Mouse (Mus musculus): Measurements from ENCODE around the gene Ier5.

Ier5 gene

GRCm38 (mm10) chr1:155098486-155099279 is 753 bp downstream of the Ier5 start:
- DNase-seq (ENCODE audit: low spot score) = no peak

GRCm38 (mm10) chr1:155097931-155098485 is 1.4 kb downstream of the Ier5 start:
- DNase-seq (ENCODE audit: low spot score) = no peak

GRCm38 (mm10) chr1:155097354-155097753 is 2.1 kb downstream of the Ier5 start:
- no peak for DNase-seq (ENCODE audit: low spot score)

- DNase-seq (ENCODE audit: low spot score) = no peak
Observed at GRCm38 (mm10) chr1:155096620-155097261, 2.7 kb downstream of the Ier5 start.

GRCm38 (mm10) chr1:155093971-155094707 is 5.3 kb downstream of the Ier5 start:
- no peak for DNase-seq (ENCODE audit: low spot score)

GRCm38 (mm10) chr1:155093145-155093791 is 6.2 kb downstream of the Ier5 start:
- DNase-seq (ENCODE audit: low spot score) = no peak

- DNase-seq (ENCODE audit: low spot score) = no peak
Observed at GRCm38 (mm10) chr1:155091842-155092800, 7.3 kb downstream of the Ier5 start.

GRCm38 (mm10) chr1:155091374-155091841 is 8.0 kb downstream of the Ier5 start:
- DNase-seq (ENCODE audit: low spot score) = no peak

GRCm38 (mm10) chr1:155090736-155091135 is 8.7 kb downstream of the Ier5 start:
- no peak for DNase-seq (ENCODE audit: low spot score)

- no peak for DNase-seq (ENCODE audit: low spot score)
Observed at GRCm38 (mm10) chr1:155090327-155090726, 9.1 kb downstream of the Ier5 start.

- DNase-seq (ENCODE audit: low spot score) = no peak
Observed at GRCm38 (mm10) chr1:155088847-155089603, 10.4 kb downstream of the Ier5 start.

- DNase-seq (ENCODE audit: low spot score) = no peak
Observed at GRCm38 (mm10) chr1:155088046-155088445, 11.4 kb downstream of the Ier5 start.

- DNase-seq (ENCODE audit: low spot score) = no peak
Observed at GRCm38 (mm10) chr1:155086893-155087292, 12.5 kb downstream of the Ier5 start.

- DNase-seq (ENCODE audit: low spot score) = no peak
Observed at GRCm38 (mm10) chr1:155086416-155086815, 13.0 kb downstream of the Ier5 start.

GRCm38 (mm10) chr1:155084839-155085238 is 14.6 kb downstream of the Ier5 start:
- no peak for DNase-seq (ENCODE audit: low spot score)

GRCm38 (mm10) chr1:155083271-155084265 is 15.9 kb downstream of the Ier5 start:
- no peak for DNase-seq (ENCODE audit: low spot score)

GRCm38 (mm10) chr1:155082965-155083268 is 16.5 kb downstream of the Ier5 start:
- no peak for DNase-seq (ENCODE audit: low spot score)

GRCm38 (mm10) chr1:155082158-155082964 is 17.1 kb downstream of the Ier5 start:
- no peak for DNase-seq (ENCODE audit: low spot score)

Data from layer of hippocampus, adult 9-10 months (tissue).